Mouse (Mus musculus): ENCODE measurements around the gene Gm17416.

DNA sequence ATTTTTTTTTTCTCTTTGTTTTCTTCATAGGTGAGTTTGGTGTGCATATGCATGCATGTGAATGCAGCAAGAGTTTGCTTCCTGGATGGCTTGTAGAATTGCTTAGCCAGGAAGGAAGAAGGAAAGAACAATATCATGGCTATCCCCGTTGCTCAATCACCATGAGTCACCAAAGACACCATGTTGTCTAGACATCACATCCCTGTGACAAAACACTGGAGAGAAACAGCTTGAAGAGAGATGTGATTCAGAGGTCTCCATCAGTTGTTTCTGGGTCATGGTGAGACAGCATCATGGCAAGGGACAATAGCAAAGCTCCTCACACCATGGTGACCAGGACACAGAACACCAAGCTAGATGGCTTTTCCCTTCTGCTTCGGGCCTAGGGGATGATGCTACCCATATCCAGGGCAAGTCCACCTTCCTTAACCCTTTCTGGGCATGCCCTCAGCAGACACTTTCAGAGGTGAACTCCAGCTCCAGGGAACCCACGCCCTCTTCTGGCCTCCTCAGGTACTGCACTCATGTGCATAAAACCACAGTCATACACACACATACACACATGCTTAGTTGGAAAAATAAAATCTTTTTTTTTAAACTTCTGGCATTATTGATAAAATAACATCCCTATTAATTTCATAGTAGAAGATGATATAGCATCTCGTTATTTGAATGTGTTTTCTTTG, 32.3 kb downstream of the Gm17416 start:
- TF ChIP-seq CTCF (IDR thresholded peaks at IDR 0.05; ENCODE audit: low read depth, low read length) (peak; percentile 30; the same call in 1 of the 2 replicates), GATA1 (IDR thresholded peaks at IDR 0.05; ENCODE audit: borderline replicate concordance, low read length) (no peak), TAL1 (conservative IDR thresholded peaks at IDR 0.05; ENCODE audit: low read depth, low read length) (no peak), POLR2AphosphoS5 (IDR thresholded peaks at IDR 0.05; ENCODE audit: insufficient replicate concordance, low read depth, low read length) (no peak)

All from G1E (cell line).